Mouse (Mus musculus): ENCODE results near the gene Usp22.

GRCm38 (mm10) chr11:61142941-61143530 is 31.8 kb downstream of the Usp22 start:
- TF ChIP-seq CTCF (conservative IDR thresholded peaks at IDR 0.05; ENCODE audit: low read length), result no peak
- no peak for TF ChIP-seq NANOG (IDR thresholded peaks at IDR 0.05; ENCODE audit: borderline replicate concordance, low read length)

Measured in E14TG2a.4 (cell line).